Mouse (Mus musculus) spleen, adult 2 months (tissue): ENCODE results near the gene Il6ra. TPM values are rescaled to one million over a fixed set of nuclear protein-coding genes. Genes with fewer than 3 reads are reported as not detected.
"Not testable (repeated sequence)": the region's sequence is repeated elsewhere in the genome, so short reads cannot be mapped to it uniquely, and the experiment has no call there.

Source experiments
- DNase-seq, 2 experiments: peaks; one replicate each; pipeline versions ENCODE4 v3.0.0 to v3.0.0-alpha.2; 2012 to 2021; ENCODE audit warnings: low spot score in 2 of 2, low read depth in 1 of 2
- H3K27ac ChIP-seq: fragments of 200-500 bp; 2 replicates; pipeline ENCODE4 v1.5.1; 2012; ENCODE audit warnings: low read length, inconsistent platforms; ENCODE audit not compliant: insufficient read depth
- H3K27me3 ChIP-seq: fragments of 200-500 bp; 2 replicates; pipeline ENCODE4 v1.6.1; 2012; ENCODE audit warnings: mild to moderate bottlenecking, moderate library complexity, low read length, inconsistent platforms; ENCODE audit not compliant: control insufficient read depth, insufficient read depth
- H3K36me3 ChIP-seq: fragments of 200-500 bp; 2 replicates; pipeline ENCODE4 v1.6.1; 2012; ENCODE audit warnings: mild to moderate bottlenecking, low read length, inconsistent platforms; ENCODE audit not compliant: control insufficient read depth, insufficient read depth
- H3K4me1 ChIP-seq: fragments of 200-500 bp; 2 replicates; pipeline ENCODE4 v1.6.1; 2011; ENCODE audit warnings: inconsistent platforms; ENCODE audit not compliant: control insufficient read depth, insufficient read depth, insufficient read length
- H3K4me3 ChIP-seq: fragments of 200-500 bp; 2 replicates; pipeline ENCODE4 v1.5.1; 2011; ENCODE audit warnings: mild to moderate bottlenecking, inconsistent platforms; ENCODE audit not compliant: insufficient read depth, insufficient read length; ENCODE audit errors: extremely low read depth
- CTCF ChIP-seq: fragments of 200-500 bp; IDR thresholded peaks from 2 replicates; pipeline ENCODE4 v1.5.1; 2011; ENCODE audit warnings: mild to moderate bottlenecking, inconsistent platforms; ENCODE audit not compliant: insufficient read depth, insufficient read length, insufficient replicate concordance; ENCODE audit errors: extremely low read depth
- POLR2A ChIP-seq: fragments of 200-500 bp; IDR thresholded peaks from 2 replicates; pipeline ENCODE4 v1.6.1; 2011; ENCODE audit warnings: low read depth, low read length, inconsistent platforms
- WGBS: fragments of 180-500 bp; shearing (Covaris S2); methylation state at CpG from one replicate; pipeline ENCODE4 v1.1.7; 2018; 5-methylcytosine and 5-hydroxymethylcytosine counted together
- polyA plus RNA-seq: library from polyadenylated mRNA; depleted of rRNA; stranded (reverse); fragments of >200 nt; gene quantifications from 2 replicates; pipeline ENCODE4 v1.2.3, GENCODE M21; 2012

The Il6ra gene
- polyA plus RNA-seq, 1 experiment, result 21.4 TPM

DNA sequence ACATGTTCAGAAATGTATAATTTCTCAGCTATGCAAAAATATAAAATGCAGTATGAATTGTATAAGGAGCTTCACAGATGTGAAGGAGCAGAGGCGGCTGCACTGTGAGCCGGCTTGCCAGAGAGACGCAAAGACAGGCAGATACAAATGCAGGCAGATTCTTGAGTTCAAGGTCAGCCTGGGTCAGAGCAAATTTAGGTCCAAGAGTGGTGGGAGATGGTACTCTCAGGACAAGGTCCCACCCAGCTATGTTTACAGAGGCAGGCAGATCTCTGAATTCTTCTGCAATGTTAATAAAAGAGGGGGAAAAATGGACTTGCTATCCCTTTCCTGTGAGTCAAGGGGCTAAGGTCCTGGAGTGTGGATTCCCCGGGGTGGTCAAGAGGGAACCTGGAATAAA is 47.2 kb downstream of the Il6ra start:
- Histone ChIP-seq H3K36me3 (no peaks in the 10 kb centered on the region), H3K4me3 (no peak overlapping the region), H3K4me1 (peaks cover 29% of the 10 kb centered on the region; the same call in 1 of the 2 replicates), H3K27ac (0 out of 2 replicates have a peak overlapping the region, but pooled peaks have one; percentile 33), H3K27me3 (no peaks in the 10 kb centered on the region)
- WGBS, result 84% methylated on average over 4 of the region's 4 CpGs
- no peak for DNase-seq
- TF ChIP-seq CTCF (no peak), POLR2A (no peak)

DNA sequence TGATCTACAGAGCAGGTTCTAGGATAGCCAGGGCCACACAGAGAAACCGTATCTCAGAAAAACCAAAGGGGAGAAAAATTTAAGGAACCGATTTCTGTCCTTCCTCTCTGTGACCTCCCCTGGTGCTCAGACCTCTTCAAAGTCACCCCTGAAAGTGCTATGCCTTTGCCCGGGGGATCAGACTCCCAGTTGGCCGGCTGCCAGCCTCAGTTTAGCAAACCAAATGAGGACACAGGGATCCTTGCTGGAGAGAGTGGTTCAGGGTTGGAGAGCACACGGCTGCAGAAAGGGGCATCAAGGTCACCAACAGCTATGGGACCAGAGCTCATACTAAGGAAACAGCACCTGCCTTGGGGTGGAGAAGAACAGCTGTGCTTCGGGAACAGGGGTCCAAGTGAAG is 48.0 kb downstream of the Il6ra start:
- H3K36me3 ChIP-seq, result no peaks in the 10 kb centered on the region
- peaks cover 26% of the 10 kb centered on the region; the same call in 1 of the 2 replicates for H3K4me1 ChIP-seq
- DNase-seq, result no peak
- TF ChIP-seq POLR2A (no peak), CTCF (no peak)
- no peaks in the 10 kb centered on the region for H3K27me3 ChIP-seq
- 42% methylated on average over 6 of the region's 6 CpGs for WGBS
- peak overlapping the region; percentile 53; the same call in 1 of the 2 replicates for H3K27ac ChIP-seq
- no peak overlapping the region for H3K4me3 ChIP-seq

DNA sequence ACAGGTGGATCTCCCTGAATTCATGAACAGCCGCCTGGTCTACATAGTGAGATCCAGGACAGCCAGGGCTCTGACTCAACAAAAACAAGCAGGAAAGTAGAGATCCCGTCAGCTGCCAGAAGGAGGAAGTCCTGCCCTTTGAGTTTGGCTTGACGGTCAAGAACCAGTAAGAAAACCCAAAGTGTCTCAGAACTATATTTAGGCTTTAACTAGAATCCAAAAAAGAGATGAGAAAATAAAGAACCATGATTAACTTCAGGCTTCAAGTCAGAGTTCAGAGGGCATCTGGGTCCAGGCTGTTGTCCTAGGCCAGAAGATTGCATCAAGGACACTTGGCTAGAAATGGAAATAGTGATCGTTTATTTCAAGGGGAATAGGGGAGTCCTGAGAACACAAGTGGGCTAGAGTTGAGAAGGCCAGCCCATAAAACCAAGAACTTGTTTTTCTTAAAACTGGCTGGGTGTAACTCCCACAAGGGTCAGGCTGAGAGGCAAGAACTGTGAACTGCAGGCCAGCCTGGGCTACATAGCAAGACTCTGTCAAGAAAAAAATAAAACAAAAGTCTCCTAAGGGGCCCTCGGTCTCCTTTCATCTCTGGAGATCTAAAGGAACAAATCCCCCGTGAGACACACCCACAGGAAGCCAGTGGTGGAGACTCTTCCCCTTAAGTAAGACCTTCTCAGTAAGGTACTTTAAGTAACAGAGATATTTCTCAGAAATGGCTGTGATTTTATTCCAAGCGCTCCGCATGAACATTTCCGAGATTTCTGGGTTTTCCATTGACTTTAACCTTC is 49.1 kb downstream of the Il6ra start:
- no peaks in the 10 kb centered on the region for H3K36me3 ChIP-seq
- H3K27ac ChIP-seq, result peak overlapping the region; percentile 77
- no peaks in the 10 kb centered on the region for H3K27me3 ChIP-seq
- WGBS, result 24% methylated on average over 9 of the region's 9 CpGs
- no peak overlapping the region for H3K4me3 ChIP-seq
- no peak for TF ChIP-seq CTCF
- TF ChIP-seq POLR2A, result no peak
- DNase-seq, result peak in 1 of 2 experiments; percentile 57
- H3K4me1 ChIP-seq, result peaks cover 21% of the 10 kb centered on the region; the same call in 1 of the 2 replicates

DNA sequence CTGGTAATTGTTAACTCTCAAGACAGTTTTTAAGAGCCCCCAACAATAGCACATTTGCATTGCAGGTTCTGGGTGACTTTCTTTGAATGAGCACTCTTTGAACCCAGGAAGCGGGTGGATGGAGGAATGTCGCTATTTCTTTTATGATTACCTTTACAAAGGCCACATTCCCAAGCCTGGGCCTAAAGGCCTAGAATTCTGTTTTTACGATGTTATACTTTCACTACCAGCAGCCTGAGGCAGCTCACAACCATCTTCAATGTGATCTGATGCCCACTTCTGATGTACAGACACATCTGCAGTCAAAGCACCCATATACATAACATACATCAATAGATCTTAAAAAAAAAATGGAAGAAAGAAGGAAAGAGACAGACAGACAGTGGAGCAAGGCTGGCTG is 49.7 kb downstream of the Il6ra start:
- WGBS, result 82% methylated on average over 3 of the region's 3 CpGs
- not testable (repeated sequence) for H3K27me3 ChIP-seq, DNase-seq, H3K4me3 ChIP-seq, H3K36me3 ChIP-seq
- Histone ChIP-seq H3K27ac (peak overlapping the region; percentile 77), H3K4me1 (peaks cover 21% of the 10 kb centered on the region; the same call in 1 of the 2 replicates)

DNA sequence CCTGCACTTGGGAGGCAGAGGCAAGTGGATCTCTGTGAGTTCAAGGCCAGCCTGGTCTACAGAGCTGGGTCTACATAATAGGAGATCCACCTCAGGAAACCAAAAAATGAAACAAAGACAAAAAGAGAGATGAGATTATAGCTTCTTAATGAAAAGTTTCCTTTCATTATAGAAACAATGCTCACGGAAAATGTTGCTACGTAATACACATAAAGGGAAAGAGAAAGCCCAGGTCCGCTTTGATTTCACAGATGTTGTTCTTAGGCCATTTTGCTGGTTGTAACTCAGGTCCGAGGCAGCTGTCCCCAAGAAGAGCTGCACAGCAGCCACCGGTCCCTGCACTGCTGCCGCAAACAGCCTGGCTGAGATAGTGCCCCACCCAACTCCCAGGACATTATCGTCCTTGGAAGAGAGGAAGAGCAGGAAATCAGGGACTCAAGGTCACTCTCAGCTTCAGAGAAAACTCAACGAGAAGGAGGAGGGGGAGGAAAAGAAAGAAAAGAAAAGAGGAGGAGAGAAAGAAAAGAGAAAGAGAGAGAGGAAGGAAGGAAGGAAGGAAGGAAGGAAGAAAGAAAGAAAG is 50.7 kb downstream of the Il6ra start:
- 78% methylated on average over 8 of the region's 8 CpGs for WGBS
- H3K27me3 ChIP-seq, result no peaks in the 10 kb centered on the region
- H3K4me3 ChIP-seq, result no peak overlapping the region
- H3K4me1 ChIP-seq, result peaks cover 21% of the 10 kb centered on the region; the same call in 1 of the 2 replicates
- no peak for DNase-seq
- 0 out of 2 replicates have a peak overlapping the region, but pooled peaks have one; percentile 14 for H3K27ac ChIP-seq
- no peak for TF ChIP-seq POLR2A
- no peak for TF ChIP-seq CTCF
- H3K36me3 ChIP-seq, result no peaks in the 10 kb centered on the region

DNA sequence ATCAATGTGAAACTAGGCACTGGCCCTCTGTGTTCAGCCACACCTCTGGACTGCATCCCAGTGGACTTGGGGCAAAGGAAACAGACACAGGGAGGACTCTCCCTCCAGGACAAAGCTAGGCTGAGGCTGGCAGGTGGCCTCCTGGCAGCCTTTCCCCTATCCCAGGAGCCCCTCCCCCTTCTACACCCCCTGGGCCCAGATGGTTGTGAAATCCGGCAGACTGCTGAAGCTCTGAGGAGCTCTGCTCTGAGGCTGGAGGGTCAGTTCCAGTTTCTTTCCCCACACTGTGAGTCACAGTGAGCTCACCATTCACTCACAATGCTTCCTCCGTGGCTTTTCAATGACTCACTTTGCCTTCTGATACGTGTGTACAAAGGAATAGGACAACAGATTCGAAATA is 51.9 kb downstream of the Il6ra start:
- H3K4me3 ChIP-seq, result no peak overlapping the region
- TF ChIP-seq POLR2A (no peak), CTCF (no peak)
- WGBS, result 27% methylated on average over 4 of the region's 4 CpGs
- peaks cover 21% of the 10 kb centered on the region; the same call in 1 of the 2 replicates for H3K4me1 ChIP-seq
- H3K36me3 ChIP-seq, result no peaks in the 10 kb centered on the region
- no peak overlapping the region for H3K27ac ChIP-seq
- H3K27me3 ChIP-seq, result no peaks in the 10 kb centered on the region
- no peak for DNase-seq

DNA sequence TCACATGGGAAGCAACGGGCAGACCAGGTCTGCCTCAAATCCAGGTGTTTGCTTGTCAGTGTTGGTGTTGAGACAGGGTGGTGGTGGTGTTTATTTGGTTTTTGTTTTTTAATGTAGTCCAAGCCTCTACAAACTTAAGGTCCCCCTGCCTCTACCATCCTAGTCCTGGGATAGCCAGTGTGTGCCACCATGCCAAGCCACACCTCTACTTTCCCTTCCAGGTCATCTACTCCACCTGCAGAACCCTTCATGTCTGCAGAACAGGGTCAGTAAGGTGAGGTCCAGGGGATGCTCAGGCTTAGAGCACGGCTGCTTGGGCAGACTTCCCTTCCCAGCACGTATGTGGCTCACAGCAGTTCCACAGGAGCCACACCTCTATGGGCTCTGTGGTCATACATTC is 52.7 kb downstream of the Il6ra start:
- WGBS, result 78% methylated on average over 3 of the region's 3 CpGs
- TF ChIP-seq POLR2A (no peak), CTCF (no peak)
- 0 out of 2 replicates have a peak overlapping the region, but pooled peaks have one; percentile 29 for H3K27ac ChIP-seq
- no peak for DNase-seq
- H3K36me3 ChIP-seq, result no peaks in the 10 kb centered on the region
- no peaks in the 10 kb centered on the region for H3K27me3 ChIP-seq
- H3K4me1 ChIP-seq, result peaks cover 21% of the 10 kb centered on the region; the same call in 1 of the 2 replicates
- H3K4me3 ChIP-seq, result no peak overlapping the region
